Mouse (Mus musculus) hindbrain, embryonic 15.5 days (tissue): ENCODE results near the gene Wdr31. TPM values are rescaled to one million over a fixed set of nuclear protein-coding genes. Genes with fewer than 3 reads are reported as not detected.
"Not testable (repeated sequence)": the region's sequence is repeated elsewhere in the genome, so short reads cannot be mapped to it uniquely, and the experiment has no call there.

Source experiments
- ATAC-seq: fragments of 200-750 bp; cut with Nextera tagmentation; 2 replicates; pipeline ENCODE4 v1.8.0; 2017; ENCODE audit warnings: low read depth, moderate number of reproducible peaks, moderate TSS enrichment; ENCODE audit not compliant: low FRiP score
- H3K27ac ChIP-seq: fragments of 300-500 bp; sonication (generic); replicated peaks from 2 replicates; pipeline ENCODE4 v1.5.1; 2015; ENCODE audit warnings: mild to moderate bottlenecking, inconsistent platforms
- H3K27me3 ChIP-seq: fragments of 300-500 bp; sonication (generic); 2 replicates; pipeline ENCODE4 v1.6.1; 2015; ENCODE audit warnings: control low read depth, inconsistent platforms
- H3K36me3 ChIP-seq: fragments of 300-500 bp; sonication (generic); 2 replicates; pipeline ENCODE4 v1.6.1; 2015; ENCODE audit warnings: control low read depth, inconsistent platforms
- H3K4me1 ChIP-seq: fragments of 300-500 bp; sonication (generic); replicated peaks from 2 replicates; pipeline ENCODE4 v1.6.1; 2015; ENCODE audit warnings: control low read depth, inconsistent platforms
- H3K4me2 ChIP-seq: fragments of 300-500 bp; sonication (generic); 2 replicates; pipeline ENCODE4 v1.6.1; 2015; ENCODE audit warnings: moderate library complexity, mild to moderate bottlenecking, inconsistent platforms
- H3K4me3 ChIP-seq: fragments of 300-500 bp; sonication (generic); 2 replicates; pipeline ENCODE4 v1.5.1; 2015; ENCODE audit warnings: mild to moderate bottlenecking, inconsistent platforms
- H3K9ac ChIP-seq: fragments of 300-500 bp; sonication (generic); 2 replicates; pipeline ENCODE4 v1.6.1; 2015; ENCODE audit warnings: inconsistent platforms
- H3K9me3 ChIP-seq: fragments of 300-500 bp; sonication (generic); 2 replicates; pipeline ENCODE4 v1.6.1; 2016; ENCODE audit warnings: control low read depth, inconsistent platforms
- WGBS: fragments of 180-500 bp; shearing (Covaris S2); methylation state at CpG from one replicate; pipeline ENCODE4 v1.1.7; 2015; 5-methylcytosine and 5-hydroxymethylcytosine counted together
- polyA plus RNA-seq: library from polyadenylated mRNA; unstranded; fragments of >200 nt; fragmentation: Nextera tagmentation; extraction: Ambion mirVana; gene quantifications from 2 replicates; pipeline ENCODE4 v1.2.1, GENCODE M21; 2015

Wdr31 gene
- polyA plus RNA-seq, 1 experiment from 2014 or later, result 13.2 TPM

DNA sequence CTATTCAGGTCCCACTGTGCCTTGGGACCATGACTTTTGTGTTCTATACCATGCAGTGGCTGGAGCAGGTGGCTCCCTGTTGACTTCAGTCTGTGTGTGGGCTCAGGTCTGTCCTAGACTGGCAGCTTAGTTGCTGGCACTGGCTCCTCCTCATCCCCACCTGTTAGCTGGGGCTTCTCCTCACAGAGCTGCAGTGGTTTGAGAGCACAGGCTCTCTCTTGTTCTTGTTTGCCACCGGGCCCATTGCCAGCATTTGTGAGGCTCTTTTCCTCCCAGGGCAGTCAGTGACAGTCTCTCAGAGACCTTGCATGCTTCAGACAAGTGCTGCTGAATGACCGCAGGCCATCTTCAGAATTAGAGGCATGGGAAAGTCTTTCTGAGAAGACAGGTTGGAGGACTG lies 22.0 kb upstream of the Wdr31 start:
- no peak overlapping the region for H3K9ac ChIP-seq
- 72% methylated on average over 2 of the region's 2 CpGs for WGBS
- no peak overlapping the region for H3K27ac ChIP-seq

DNA sequence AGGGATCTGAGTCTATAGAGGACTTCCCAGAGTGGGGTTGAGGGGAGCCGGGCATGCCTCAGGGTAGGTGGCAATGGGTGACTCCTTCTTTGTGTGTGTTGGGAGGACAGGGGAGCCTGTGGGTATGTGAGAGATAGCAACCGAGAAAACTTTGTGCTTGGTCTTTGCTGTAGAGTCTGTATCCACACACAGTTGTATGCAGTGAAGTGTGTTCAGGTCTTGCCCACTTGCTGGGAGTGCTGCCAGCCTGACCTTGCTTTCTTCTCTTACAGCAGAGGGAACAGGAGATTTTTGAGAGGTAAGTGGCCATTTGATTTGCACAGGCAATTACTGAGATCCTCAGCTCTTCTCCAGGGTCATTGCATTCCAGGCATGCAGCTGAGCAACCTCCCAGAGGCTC lies 17.2 kb upstream of the Wdr31 start:
- no peak overlapping the region for H3K27ac ChIP-seq
- H3K4me2 ChIP-seq, result no peak overlapping the region
- no peaks in the 10 kb centered on the region for H3K9me3 ChIP-seq
- H3K36me3 ChIP-seq, result no peaks in the 10 kb centered on the region
- ATAC-seq, result no peak
- H3K27me3 ChIP-seq, result no peaks in the 10 kb centered on the region
- H3K4me3 ChIP-seq, result no peak overlapping the region
- 74% methylated on average over 2 of the region's 2 CpGs for WGBS
- no peak overlapping the region for H3K9ac ChIP-seq
- no peaks in the 10 kb centered on the region for H3K4me1 ChIP-seq

More for the DNA sequence above, 22.0 kb upstream of the Wdr31 start:
- Histone ChIP-seq H3K4me2 (no peak overlapping the region), H3K4me1 (no peaks in the 10 kb centered on the region), H3K36me3 (0 out of 2 replicates have a peak, but pooled peaks cover 2% of the 10 kb centered on the region), H3K9me3 (no peaks in the 10 kb centered on the region), H3K27me3 (no peaks in the 10 kb centered on the region), H3K4me3 (no peak overlapping the region)
- ATAC-seq, result no peak

DNA sequence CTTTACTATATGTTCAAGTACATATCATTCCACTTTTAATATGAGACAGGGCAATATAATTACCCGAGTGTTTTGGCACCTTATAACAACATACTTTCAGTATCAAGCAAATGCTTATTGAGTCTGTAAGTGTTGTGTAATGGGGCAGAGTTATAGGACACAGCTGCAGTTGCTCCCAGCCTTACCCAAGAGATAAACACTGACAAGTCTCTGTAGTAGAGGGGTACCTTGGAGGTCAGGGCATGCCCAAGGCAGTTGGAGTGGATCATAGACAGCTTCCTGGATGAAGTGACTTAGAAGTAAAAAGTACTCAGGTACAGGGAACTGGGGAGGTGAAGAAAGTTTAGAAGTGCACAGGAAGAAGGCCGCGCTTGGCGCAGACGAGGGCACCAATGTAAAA lies 16.5 kb upstream of the Wdr31 start:
- H3K36me3 ChIP-seq, result no peaks in the 10 kb centered on the region
- H3K27me3 ChIP-seq, result no peaks in the 10 kb centered on the region
- no peak overlapping the region for H3K4me3 ChIP-seq
- WGBS, result 92% methylated on average over 5 of the region's 5 CpGs
- H3K4me1 ChIP-seq, result no peaks in the 10 kb centered on the region
- no peak overlapping the region for H3K27ac ChIP-seq
- no peaks in the 10 kb centered on the region for H3K9me3 ChIP-seq
- H3K9ac ChIP-seq, result no peak overlapping the region
- H3K4me2 ChIP-seq, result no peak overlapping the region
- no peak for ATAC-seq

DNA sequence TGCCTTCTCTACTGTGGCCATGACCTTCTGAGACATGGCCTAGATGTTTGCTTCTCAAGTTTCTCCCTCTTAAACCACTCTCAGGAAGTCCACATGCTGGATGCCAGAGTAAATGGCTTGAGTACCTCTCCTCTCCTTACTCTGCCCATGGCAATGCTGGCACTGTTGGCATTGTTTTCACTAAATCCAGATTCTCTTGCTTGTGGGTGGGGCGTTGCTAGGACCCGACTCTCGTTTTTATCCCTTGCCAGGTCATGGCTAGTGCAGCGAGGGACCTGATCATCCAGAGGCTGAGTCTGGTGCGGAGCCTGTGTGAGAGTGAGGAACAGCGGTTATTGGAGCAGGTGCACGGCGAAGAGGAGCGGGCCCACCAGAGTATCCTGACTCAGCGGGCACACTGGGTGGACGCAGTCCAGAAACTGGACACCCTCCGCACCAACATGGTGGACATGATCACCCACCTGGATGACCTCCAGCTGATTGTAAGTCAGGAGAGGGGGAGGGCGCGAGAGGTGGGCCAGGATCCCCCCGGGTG lies 15.5 kb upstream of the Wdr31 start:
- Histone ChIP-seq H3K4me3 (no peak overlapping the region), H3K36me3 (no peaks in the 10 kb centered on the region), H3K4me2 (no peak overlapping the region), H3K27me3 (0 out of 2 replicates have a peak, but pooled peaks cover 4% of the 10 kb centered on the region), H3K27ac (no peak overlapping the region), H3K9ac (no peak overlapping the region), H3K4me1 (no peaks in the 10 kb centered on the region), H3K9me3 (no peaks in the 10 kb centered on the region)
- 95% methylated on average over 15 of the region's 15 CpGs for WGBS
- no peak for ATAC-seq

DNA sequence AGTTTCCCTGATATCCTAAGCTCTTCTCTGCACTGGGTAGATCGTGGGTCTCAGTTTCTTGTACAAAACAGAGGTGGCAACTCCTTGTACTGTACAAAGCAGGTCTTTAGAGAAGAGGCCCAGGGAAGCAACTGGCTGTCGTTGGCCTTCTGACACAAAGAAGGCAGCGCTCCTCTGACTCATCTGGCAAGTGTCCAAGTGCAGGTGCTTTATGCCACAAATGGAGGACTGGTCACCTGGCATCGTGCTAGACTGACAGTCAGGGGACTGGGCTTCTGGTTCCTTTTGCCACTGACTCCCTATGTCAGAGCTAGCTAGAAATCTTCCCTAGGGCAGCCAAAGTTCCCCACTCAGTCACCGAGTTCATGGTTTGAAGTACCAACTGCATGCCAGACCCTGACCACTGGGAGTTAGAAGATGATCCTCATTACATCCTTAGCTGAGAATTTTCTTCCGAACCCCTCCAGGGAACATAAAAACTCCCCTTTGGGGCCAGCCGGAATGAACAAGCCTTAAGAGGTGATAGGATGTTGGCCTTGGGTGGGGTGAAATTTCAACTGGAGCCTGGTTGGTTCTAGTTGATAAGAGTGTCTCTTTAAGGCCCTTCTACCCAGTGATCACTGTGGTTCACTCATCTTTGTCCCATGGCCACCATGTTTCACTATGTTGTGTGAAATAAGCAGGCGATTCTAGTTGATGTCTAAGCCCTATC lies 14.9 kb upstream of the Wdr31 start:
- 89% methylated on average over 8 of the region's 8 CpGs for WGBS

GRCm38 (mm10) chr4:62484928-62485327 lies 14.2 kb upstream of the Wdr31 start:
- ATAC-seq, result no peak
- Histone ChIP-seq H3K27ac (no peak overlapping the region), H3K9ac (no peak overlapping the region), H3K4me2 (no peak overlapping the region), H3K36me3 (no peaks in the 10 kb centered on the region), H3K4me1 (peaks cover 3% of the 10 kb centered on the region), H3K4me3 (no peak overlapping the region), H3K9me3 (no peaks in the 10 kb centered on the region), H3K27me3 (0 out of 2 replicates have a peak, but pooled peaks cover 4% of the 10 kb centered on the region)
- 76% methylated on average over 3 of the region's 3 CpGs for WGBS

More for the DNA sequence above, 14.9 kb upstream of the Wdr31 start:
- Histone ChIP-seq H3K9me3 (no peaks in the 10 kb centered on the region), H3K36me3 (no peaks in the 10 kb centered on the region), H3K9ac (no peak overlapping the region), H3K4me1 (no peaks in the 10 kb centered on the region), H3K4me2 (no peak overlapping the region), H3K27ac (no peak overlapping the region), H3K4me3 (no peak overlapping the region), H3K27me3 (0 out of 2 replicates have a peak, but pooled peaks cover 4% of the 10 kb centered on the region)
- no peak for ATAC-seq

- no peak overlapping the region for H3K4me2 ChIP-seq
- no peak for ATAC-seq
- peaks cover 11% of the 10 kb centered on the region for H3K4me1 ChIP-seq
- peaks cover 24% of the 10 kb centered on the region for H3K27me3 ChIP-seq
- WGBS, result 47% methylated on average over 10 of the region's 10 CpGs
- no peaks in the 10 kb centered on the region for H3K9me3 ChIP-seq
- H3K4me3 ChIP-seq, result no peak overlapping the region
- H3K36me3 ChIP-seq, result no peaks in the 10 kb centered on the region
- no peak overlapping the region for H3K9ac ChIP-seq
- H3K27ac ChIP-seq, result no peak overlapping the region
Observed at GRCm38 (mm10) chr4:62480709-62481605, 10.3 kb upstream of the Wdr31 start.

DNA sequence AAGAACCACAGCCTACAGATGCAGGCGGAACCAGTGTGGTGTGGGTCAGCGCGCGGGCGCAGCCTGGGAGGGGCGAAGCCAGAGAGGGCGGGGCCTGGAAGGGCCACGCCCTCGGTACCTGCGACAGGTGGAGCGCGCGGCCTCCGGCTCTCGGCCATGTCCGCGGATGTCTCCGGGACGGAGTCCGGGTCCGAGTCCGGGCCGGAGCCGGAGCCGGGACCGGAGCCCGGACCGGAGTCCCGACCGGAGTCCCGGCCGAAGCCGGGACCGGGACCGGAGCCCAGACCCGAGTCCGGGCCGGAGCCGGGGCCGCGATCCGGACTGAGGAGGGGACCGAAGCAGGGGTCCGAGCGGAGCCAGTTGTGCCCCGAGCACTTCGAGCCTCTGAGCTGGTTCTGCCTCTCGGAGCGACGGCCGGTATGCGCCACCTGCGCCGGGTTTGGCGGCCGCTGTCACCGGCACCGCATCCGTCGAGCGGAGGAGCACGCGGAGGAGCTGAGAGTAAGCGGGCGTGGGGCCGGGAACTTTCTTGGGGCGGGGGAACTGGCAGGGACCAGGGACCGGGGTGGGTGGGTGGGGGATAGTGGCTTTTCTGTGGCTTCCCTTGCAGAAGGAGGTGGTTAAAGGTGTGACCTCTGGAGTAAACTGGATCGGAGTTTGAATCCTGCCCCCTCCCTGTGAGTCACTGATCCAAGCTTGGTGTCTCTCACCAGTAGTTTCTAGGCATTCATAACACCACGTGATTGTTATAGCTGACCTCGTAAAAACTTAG lies 9.4 kb upstream of the Wdr31 start, which contains the start of gene Bspry:
Gene Bspry, plus strand, starts transcription at position 117 of the 772 bp plus-strand sequence.
- Histone ChIP-seq H3K27ac (no peak within 1 kb of the TSS), H3K4me2 (peak within 1 kb of the TSS; percentile 78), H3K36me3 (no peaks in the 10 kb centered on the region), H3K4me1 (peaks cover 11% of the 10 kb centered on the region), H3K9me3 (no peaks in the 10 kb centered on the region), H3K4me3 (peak within 1 kb of the TSS; percentile 49), H3K9ac (peak within 1 kb of the TSS; percentile 38; the same call in 1 of the 2 replicates), H3K27me3 (peaks cover 24% of the 10 kb centered on the region)
- ATAC-seq, result peak; percentile 89
- WGBS, result 3% methylated on average over 68 of the region's 71 CpGs

DNA sequence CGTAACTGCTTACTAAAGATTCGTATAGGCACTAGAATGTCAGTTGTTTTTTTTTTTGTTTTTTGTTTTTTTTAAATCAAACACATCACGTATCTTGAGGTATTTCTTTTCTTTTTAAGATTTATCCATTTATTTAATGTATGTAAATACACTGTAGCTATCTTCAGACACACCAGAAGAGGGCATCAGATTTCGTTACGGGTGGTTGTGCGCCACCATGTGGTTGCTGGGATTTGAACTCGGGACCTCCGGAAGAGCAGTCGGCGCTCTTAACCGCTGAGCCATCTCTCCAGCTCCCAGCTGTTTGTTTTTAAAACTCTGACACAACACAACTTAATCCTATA lies 8.9 kb upstream of the Wdr31 start:
- Histone ChIP-seq H3K4me1 (peaks cover 11% of the 10 kb centered on the region), H3K4me2 (peak overlapping the region; percentile 78), H3K4me3 (peak overlapping the region; percentile 49), H3K27me3 (peaks cover 24% of the 10 kb centered on the region), H3K9ac (peak overlapping the region; percentile 38; the same call in 1 of the 2 replicates)
- H3K27ac ChIP-seq, H3K36me3 ChIP-seq, ATAC-seq, H3K9me3 ChIP-seq: not testable (repeated sequence)
- 14% methylated on average over 11 of the region's 11 CpGs for WGBS

GRCm38 (mm10) chr4:62477542-62478244 lies 7.0 kb upstream of the Wdr31 start:
- Histone ChIP-seq H3K4me1 (peaks cover 11% of the 10 kb centered on the region), H3K27ac (no peak overlapping the region), H3K9me3 (no peaks in the 10 kb centered on the region), H3K36me3 (no peaks in the 10 kb centered on the region), H3K4me2 (no peak overlapping the region), H3K27me3 (peaks cover 24% of the 10 kb centered on the region), H3K4me3 (no peak overlapping the region), H3K9ac (no peak overlapping the region)
- WGBS, result 89% methylated on average over 6 of the region's 6 CpGs
- ATAC-seq, result no peak

GRCm38 (mm10) chr4:62475793-62476192 lies 5.1 kb upstream of the Wdr31 start:
- H3K4me2 ChIP-seq, result no peak overlapping the region
- no peak overlapping the region for H3K9ac ChIP-seq
- H3K4me3 ChIP-seq, result no peak overlapping the region
- no peak for ATAC-seq
- no peaks in the 10 kb centered on the region for H3K36me3 ChIP-seq
- 95% methylated on average over 6 of the region's 6 CpGs for WGBS
- H3K9me3 ChIP-seq, result no peaks in the 10 kb centered on the region
- H3K27me3 ChIP-seq, result peaks cover 20% of the 10 kb centered on the region
- H3K27ac ChIP-seq, result no peak overlapping the region
- H3K4me1 ChIP-seq, result peaks cover 11% of the 10 kb centered on the region
